19 mouse cellular contexts compared by ENCODE assay signal in genomic region chr2:161713024-161713423, GRCm38 (mm10).
A peak's percentile ranks its signal among the peaks of the same experiment; 100 is the strongest.
DNase-seq lines count a peak whose midpoint lies in the region; ATAC-seq lines count a peak whose summit lies in the region.
"Had no signal": no experiment of that assay in that cellular context is flagged by ENCODE, and none has a peak within 500 bp of the region (broad histone marks: within the 10 kb centered on the region; RNA-seq: fewer than 3 reads in every experiment).

No protein-coding gene starts in this region.

- DNase-seq in cerebellum, postnatal 4 days (ENCODE audit: low spot score in 2 of 2) = no peak
- DNase-seq in cerebellum, adult 11 months = peak; percentile 4
- DNase-seq in cerebellum, adult 8-10 months = peak; percentile 15
- peak; percentile 24 to 60 for DNase-seq in cerebellum, postnatal 14 days
- no peak for DNase-seq in MN1 (ENCODE audit: low spot score)
- no peak for DNase-seq in lung, postnatal 14 days
- DNase-seq in heart, adult 9 months (ENCODE audit: low spot score in 2 of 2) = no peak
- DNase-seq: adrenal gland, postnatal 10 days; B cell, adult 2 months; gastrocnemius, postnatal 36 days; heart, adult 11 months; heart, postnatal 10 days; heart, postnatal 4 days had no signal

- ATAC-seq in cerebellum, adult (ENCODE audit: insufficient number of reproducible peaks, low FRiP score, low TSS enrichment) = peak; percentile 83
- ATAC-seq: CD4-positive, CD25-positive, alpha-beta regulatory T cell, adult 4 months; forebrain, embryonic 14.5 days; hindbrain, embryonic 16.5 days; inflammation-experienced regulatory T-cells, adult 6 months; intestine, postnatal 0 days had no signal

Comparison
In these comparisons a context has a peak if more than half of its experiments do, and no peak if none do; other contexts are left out.
1. DNase-seq: peak in cerebellum, adult 11 months (single experiment), cerebellum, adult 8-10 months (single experiment) and cerebellum, postnatal 14 days (2 of 2); none in cerebellum, postnatal 4 days (0 of 2), MN1 (single experiment), lung, postnatal 14 days (single experiment) and heart, adult 9 months (0 of 2).